Mouse (Mus musculus): Measurements from ENCODE around the gene Ptprm. TPM values are rescaled to one million over a fixed set of nuclear protein-coding genes. Genes with fewer than 3 reads are reported as not detected.

Ptprm gene
- polyA plus RNA-seq, 1 experiment from 2014 or later, result 10.3 TPM

DNA sequence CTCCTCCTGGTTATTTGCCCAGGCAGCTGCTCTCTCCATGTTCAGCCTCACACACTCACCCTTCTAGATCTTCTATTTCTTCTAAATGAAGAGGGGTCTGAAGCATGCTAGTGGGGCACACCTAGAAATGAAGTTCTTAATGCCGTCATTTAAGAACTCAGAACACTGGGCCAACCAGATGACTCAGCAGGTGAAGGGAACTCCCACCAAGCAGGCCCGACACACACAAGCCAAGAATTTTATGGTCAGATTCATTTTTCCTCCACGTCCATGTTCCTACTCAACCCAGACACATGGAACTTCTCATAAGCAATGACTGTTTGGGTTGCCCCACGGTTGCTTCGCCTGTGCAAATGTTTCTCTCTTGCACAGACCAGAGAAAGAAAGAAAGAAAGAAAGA lies 230.5 kb downstream of the Ptprm start:
- no peak overlapping the region for H3K9ac ChIP-seq (replicated peaks; ENCODE audit: low read length)
- DNase-seq (ENCODE audit: low spot score) (no peak), ATAC-seq (replicated peaks; ENCODE audit: insufficient number of reproducible peaks, low FRiP score, low TSS enrichment, low read depth) (no peak)
- WGBS, result 81% methylated on average over 5 of the region's 5 CpGs
- H3K4me3 ChIP-seq (ENCODE audit: low read depth, low read length), result no peak overlapping the region
- no peak overlapping the region for H3K27ac ChIP-seq (replicated peaks; ENCODE audit: low read depth, low read length)
- no peaks in the 10 kb centered on the region for H3K4me1 ChIP-seq (ENCODE audit: control insufficient read depth, insufficient read depth, low read length)
- no peaks in the 10 kb centered on the region for H3K27me3 ChIP-seq (ENCODE audit: control insufficient read depth, insufficient read depth, low read length)
- H3K4me2 ChIP-seq (ENCODE audit: low read depth, low read length), result no peak overlapping the region
- no peaks in the 10 kb centered on the region for H3K9me3 ChIP-seq (replicated peaks; ENCODE audit: control insufficient read depth, low read length)
- H3K36me3 ChIP-seq (replicated peaks; ENCODE audit: control insufficient read depth, insufficient read depth, low read depth, low read length), result no peaks in the 10 kb centered on the region

DNA sequence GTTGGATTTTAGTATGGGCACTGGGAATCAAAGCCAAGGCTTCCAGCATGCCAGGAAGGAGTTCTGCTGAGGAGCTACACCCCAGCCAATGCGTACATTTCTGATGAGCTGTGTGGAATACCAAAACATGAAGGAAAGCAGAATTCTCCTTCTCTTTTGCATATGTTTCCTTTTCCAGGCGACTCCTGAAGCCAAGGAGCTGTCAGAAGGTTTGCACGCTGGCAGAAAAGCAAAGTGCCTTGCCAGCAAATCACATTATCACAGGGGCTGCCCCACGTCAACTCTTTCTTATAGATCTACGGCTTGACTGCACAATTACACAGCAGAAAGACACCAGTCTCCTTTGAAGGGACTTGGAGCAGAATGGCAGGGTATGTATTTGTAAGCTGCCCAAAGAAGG lies 233.4 kb downstream of the Ptprm start:
- 82% methylated on average over 5 of the region's 5 CpGs for WGBS
- H3K27ac ChIP-seq (replicated peaks; ENCODE audit: low read depth, low read length), result no peak overlapping the region
- no peak overlapping the region for H3K4me3 ChIP-seq (ENCODE audit: low read depth, low read length)
- DNase-seq (ENCODE audit: low spot score) (no peak), ATAC-seq (replicated peaks; ENCODE audit: insufficient number of reproducible peaks, low FRiP score, low TSS enrichment, low read depth) (no peak)
- H3K9ac ChIP-seq (replicated peaks; ENCODE audit: low read length), result no peak overlapping the region
- no peaks in the 10 kb centered on the region for H3K9me3 ChIP-seq (replicated peaks; ENCODE audit: control insufficient read depth, low read length)
- H3K27me3 ChIP-seq (ENCODE audit: control insufficient read depth, insufficient read depth, low read length), result no peaks in the 10 kb centered on the region
- no peaks in the 10 kb centered on the region for H3K4me1 ChIP-seq (ENCODE audit: control insufficient read depth, insufficient read depth, low read length)
- H3K36me3 ChIP-seq (replicated peaks; ENCODE audit: control insufficient read depth, insufficient read depth, low read depth, low read length), result no peaks in the 10 kb centered on the region
- no peak overlapping the region for H3K4me2 ChIP-seq (ENCODE audit: low read depth, low read length)

DNA sequence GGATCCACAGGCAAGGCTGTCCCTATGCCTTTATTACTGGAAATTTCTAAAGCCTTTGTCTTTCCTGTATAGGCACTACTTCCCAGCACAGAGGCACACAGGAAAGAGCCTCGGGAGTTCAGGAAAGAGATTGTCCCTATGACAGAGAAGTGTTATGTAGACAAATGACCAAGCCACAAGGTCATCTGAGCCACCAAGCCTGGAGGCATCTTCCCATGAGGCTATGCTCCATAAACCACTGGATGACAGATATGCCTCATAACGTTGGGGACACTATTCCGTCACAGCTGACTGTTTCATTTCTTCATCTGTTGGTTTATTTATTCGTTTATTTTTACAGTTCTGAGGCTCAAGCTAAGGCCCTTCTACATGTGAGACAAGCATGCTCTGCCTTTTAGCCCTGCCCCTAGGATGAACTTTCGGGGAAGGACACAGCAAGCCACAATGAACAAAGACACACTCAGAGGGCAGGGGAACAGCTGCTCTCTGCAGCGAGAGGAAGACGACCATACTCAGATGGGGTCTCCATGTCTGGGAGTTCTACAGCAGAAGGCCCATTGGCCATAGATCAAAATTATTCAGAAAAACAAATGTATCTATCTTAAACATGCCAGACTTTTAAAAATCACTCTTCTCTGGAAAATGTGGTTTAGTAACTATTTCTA lies 235.4 kb downstream of the Ptprm start:
- Histone ChIP-seq H3K36me3 (replicated peaks; ENCODE audit: control insufficient read depth, insufficient read depth, low read depth, low read length) (no peaks in the 10 kb centered on the region), H3K4me1 (ENCODE audit: control insufficient read depth, insufficient read depth, low read length) (no peaks in the 10 kb centered on the region), H3K4me2 (ENCODE audit: low read depth, low read length) (no peak overlapping the region), H3K9ac (replicated peaks; ENCODE audit: low read length) (no peak overlapping the region), H3K27ac (replicated peaks; ENCODE audit: low read depth, low read length) (no peak overlapping the region), H3K9me3 (replicated peaks; ENCODE audit: control insufficient read depth, low read length) (no peaks in the 10 kb centered on the region), H3K4me3 (ENCODE audit: low read depth, low read length) (no peak overlapping the region), H3K27me3 (ENCODE audit: control insufficient read depth, insufficient read depth, low read length) (no peaks in the 10 kb centered on the region)
- no peak for DNase-seq (ENCODE audit: low spot score)
- 42% methylated on average over 7 of the region's 7 CpGs for WGBS
- no peak for ATAC-seq (replicated peaks; ENCODE audit: insufficient number of reproducible peaks, low FRiP score, low TSS enrichment, low read depth)

DNA sequence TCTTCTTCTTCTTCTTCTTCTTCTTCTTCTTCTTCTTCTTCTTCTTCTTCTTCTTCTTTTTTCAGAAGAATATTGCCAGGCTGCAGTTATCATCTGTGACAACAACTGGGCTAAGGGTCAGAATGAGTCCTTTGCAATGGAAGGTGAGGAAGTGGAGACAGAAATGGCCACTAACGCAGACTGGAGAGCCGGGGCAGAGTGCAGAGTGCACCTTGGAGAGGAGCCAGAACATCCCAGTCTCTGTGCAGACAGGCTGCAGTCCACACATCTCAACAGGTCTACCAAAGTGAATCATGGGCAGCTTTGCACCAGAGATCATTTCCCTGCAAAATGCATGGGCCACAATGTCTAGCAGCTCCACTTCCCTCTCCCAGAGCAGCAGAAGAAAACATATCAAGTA lies 239.4 kb downstream of the Ptprm start:
- Histone ChIP-seq H3K4me1 (ENCODE audit: control insufficient read depth, insufficient read depth, low read length) (no peaks in the 10 kb centered on the region), H3K9me3 (replicated peaks; ENCODE audit: control insufficient read depth, low read length) (no peaks in the 10 kb centered on the region), H3K27ac (replicated peaks; ENCODE audit: low read depth, low read length) (no peak overlapping the region), H3K27me3 (ENCODE audit: control insufficient read depth, insufficient read depth, low read length) (no peaks in the 10 kb centered on the region), H3K36me3 (replicated peaks; ENCODE audit: control insufficient read depth, insufficient read depth, low read depth, low read length) (no peaks in the 10 kb centered on the region), H3K4me2 (ENCODE audit: low read depth, low read length) (no peak overlapping the region), H3K4me3 (ENCODE audit: low read depth, low read length) (no peak overlapping the region), H3K9ac (replicated peaks; ENCODE audit: low read length) (no peak overlapping the region)
- 96% methylated on average over 2 of the region's 2 CpGs for WGBS
- ATAC-seq (replicated peaks; ENCODE audit: insufficient number of reproducible peaks, low FRiP score, low TSS enrichment, low read depth) (no peak), DNase-seq (ENCODE audit: low spot score) (no peak)

DNA sequence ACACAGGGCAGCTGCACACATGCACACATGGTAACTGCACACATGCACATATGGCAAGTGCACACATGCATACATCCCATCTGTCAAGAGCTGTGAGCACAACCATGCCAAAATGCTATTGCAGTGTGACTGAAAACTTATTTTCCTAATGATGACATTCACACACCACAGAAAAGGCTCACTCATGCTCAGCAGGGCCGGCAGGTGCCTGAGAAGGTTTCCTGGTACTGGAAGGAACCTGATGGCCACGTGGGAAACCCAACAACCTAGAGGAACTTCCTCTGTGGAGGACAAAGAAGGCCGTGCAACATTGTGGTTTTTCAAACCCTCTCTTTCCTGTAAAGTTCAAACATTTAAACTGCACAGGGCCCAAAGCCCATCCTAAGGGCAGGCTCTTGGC lies 241.6 kb downstream of the Ptprm start:
- Histone ChIP-seq H3K4me3 (ENCODE audit: low read depth, low read length) (no peak overlapping the region), H3K27me3 (ENCODE audit: control insufficient read depth, insufficient read depth, low read length) (no peaks in the 10 kb centered on the region), H3K4me1 (ENCODE audit: control insufficient read depth, insufficient read depth, low read length) (no peaks in the 10 kb centered on the region), H3K9ac (replicated peaks; ENCODE audit: low read length) (no peak overlapping the region), H3K36me3 (replicated peaks; ENCODE audit: control insufficient read depth, insufficient read depth, low read depth, low read length) (no peaks in the 10 kb centered on the region), H3K27ac (replicated peaks; ENCODE audit: low read depth, low read length) (no peak overlapping the region), H3K9me3 (replicated peaks; ENCODE audit: control insufficient read depth, low read length) (no peaks in the 10 kb centered on the region), H3K4me2 (ENCODE audit: low read depth, low read length) (no peak overlapping the region)
- WGBS, result 79% methylated on average over 3 of the region's 3 CpGs
- DNase-seq (ENCODE audit: low spot score), result no peak
- no peak for ATAC-seq (replicated peaks; ENCODE audit: insufficient number of reproducible peaks, low FRiP score, low TSS enrichment, low read depth)

DNA sequence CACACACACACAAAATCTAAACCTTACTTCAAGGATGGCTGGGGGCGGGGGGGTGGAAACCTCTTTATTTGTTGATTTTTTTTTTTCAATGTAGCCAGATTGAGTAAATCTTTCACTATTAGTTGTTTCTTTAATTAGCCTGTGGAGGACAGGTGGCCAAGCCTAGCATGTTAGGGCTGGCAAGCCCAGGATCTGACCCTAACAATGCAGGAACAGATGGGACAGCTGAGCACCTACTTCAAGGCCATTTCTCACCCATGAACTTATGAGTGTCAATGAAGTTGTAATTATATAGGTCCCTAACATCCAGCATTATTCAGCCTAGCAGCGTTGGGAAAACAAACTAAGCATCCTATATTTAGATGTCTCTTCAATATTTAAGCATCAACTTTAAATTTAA lies 248.1 kb downstream of the Ptprm start:
- Histone ChIP-seq H3K4me3 (ENCODE audit: low read depth, low read length) (no peak overlapping the region), H3K4me1 (ENCODE audit: control insufficient read depth, insufficient read depth, low read length) (no peaks in the 10 kb centered on the region), H3K9me3 (replicated peaks; ENCODE audit: control insufficient read depth, low read length) (no peaks in the 10 kb centered on the region), H3K9ac (replicated peaks; ENCODE audit: low read length) (no peak overlapping the region), H3K27me3 (ENCODE audit: control insufficient read depth, insufficient read depth, low read length) (no peaks in the 10 kb centered on the region), H3K27ac (replicated peaks; ENCODE audit: low read depth, low read length) (no peak overlapping the region), H3K4me2 (ENCODE audit: low read depth, low read length) (no peak overlapping the region), H3K36me3 (replicated peaks; ENCODE audit: control insufficient read depth, insufficient read depth, low read depth, low read length) (no peaks in the 10 kb centered on the region)
- 78% methylated on average over 2 of the region's 2 CpGs for WGBS
- ATAC-seq (replicated peaks; ENCODE audit: insufficient number of reproducible peaks, low FRiP score, low TSS enrichment, low read depth) (no peak), DNase-seq (ENCODE audit: low spot score) (no peak)

DNA sequence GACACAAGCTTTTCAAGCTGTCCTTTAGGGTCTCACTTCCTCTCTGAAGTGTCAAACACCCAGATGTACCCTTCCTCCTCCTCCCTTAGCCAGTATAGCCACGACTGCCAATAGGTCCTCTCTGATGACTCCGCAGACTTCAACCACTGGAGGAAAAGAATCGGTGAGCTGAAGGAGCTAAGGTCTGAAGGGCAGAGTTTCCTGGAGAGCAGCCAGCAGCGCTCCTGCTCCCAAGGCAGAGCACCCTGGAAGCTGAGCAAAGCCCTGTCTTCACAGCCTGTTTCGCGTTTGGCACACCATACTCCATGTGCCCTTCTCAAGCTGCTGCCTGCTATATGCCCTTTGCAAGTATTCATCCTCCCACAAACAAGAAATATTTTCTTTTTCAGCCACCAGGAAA lies 252.2 kb downstream of the Ptprm start:
- no peaks in the 10 kb centered on the region for H3K36me3 ChIP-seq (replicated peaks; ENCODE audit: control insufficient read depth, insufficient read depth, low read depth, low read length)
- H3K27me3 ChIP-seq (ENCODE audit: control insufficient read depth, insufficient read depth, low read length), result no peaks in the 10 kb centered on the region
- H3K4me1 ChIP-seq (ENCODE audit: control insufficient read depth, insufficient read depth, low read length), result no peaks in the 10 kb centered on the region
- no peak for DNase-seq (ENCODE audit: low spot score)
- no peaks in the 10 kb centered on the region for H3K9me3 ChIP-seq (replicated peaks; ENCODE audit: control insufficient read depth, low read length)
- ATAC-seq (replicated peaks; ENCODE audit: insufficient number of reproducible peaks, low FRiP score, low TSS enrichment, low read depth), result no peak
- 86% methylated on average over 6 of the region's 6 CpGs for WGBS
- no peak overlapping the region for H3K9ac ChIP-seq (replicated peaks; ENCODE audit: low read length)
- no peak overlapping the region for H3K4me2 ChIP-seq (ENCODE audit: low read depth, low read length)
- H3K4me3 ChIP-seq (ENCODE audit: low read depth, low read length), result no peak overlapping the region
- H3K27ac ChIP-seq (replicated peaks; ENCODE audit: low read depth, low read length), result no peak overlapping the region

DNA sequence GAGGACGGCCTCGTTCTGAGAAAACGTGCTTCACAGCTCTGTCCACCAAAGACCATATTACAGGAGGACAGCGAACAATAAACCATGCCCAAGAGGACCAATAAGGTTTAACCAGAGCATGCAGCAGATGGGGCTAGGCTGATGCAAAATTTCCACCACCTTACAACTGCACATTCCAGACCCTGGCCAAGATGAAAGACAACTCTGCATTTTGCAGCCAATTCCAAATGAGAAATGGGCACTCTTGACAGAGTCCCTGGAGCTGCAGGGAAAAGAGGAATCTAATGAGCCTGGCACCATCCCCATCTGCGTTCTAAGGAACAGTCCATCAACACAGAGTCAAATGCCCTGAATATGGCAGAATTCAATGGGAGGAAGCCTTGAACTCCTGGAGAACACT lies 263.3 kb downstream of the Ptprm start:
- no peak overlapping the region for H3K4me3 ChIP-seq (ENCODE audit: low read depth, low read length)
- ATAC-seq (replicated peaks; ENCODE audit: insufficient number of reproducible peaks, low FRiP score, low TSS enrichment, low read depth) (no peak), DNase-seq (ENCODE audit: low spot score) (no peak)
- H3K27ac ChIP-seq (replicated peaks; ENCODE audit: low read depth, low read length), result no peak overlapping the region
- no peak overlapping the region for H3K4me2 ChIP-seq (ENCODE audit: low read depth, low read length)
- no peaks in the 10 kb centered on the region for H3K27me3 ChIP-seq (ENCODE audit: control insufficient read depth, insufficient read depth, low read length)
- no peaks in the 10 kb centered on the region for H3K36me3 ChIP-seq (replicated peaks; ENCODE audit: control insufficient read depth, insufficient read depth, low read depth, low read length)
- H3K9ac ChIP-seq (replicated peaks; ENCODE audit: low read length), result no peak overlapping the region
- 80% methylated on average over 5 of the region's 5 CpGs for WGBS
- H3K9me3 ChIP-seq (replicated peaks; ENCODE audit: control insufficient read depth, low read length), result no peaks in the 10 kb centered on the region
- H3K4me1 ChIP-seq (ENCODE audit: control insufficient read depth, insufficient read depth, low read length), result no peaks in the 10 kb centered on the region
